Mouse (Mus musculus): ENCODE measurements around the gene Sf3b5. TPM values are rescaled to one million over a fixed set of nuclear protein-coding genes. Genes with fewer than 3 reads are reported as not detected.
"Not testable (repeated sequence)": the region's sequence is repeated elsewhere in the genome, so short reads cannot be mapped to it uniquely, and the experiment has no call there.

Gene Sf3b5
- polyA plus RNA-seq, 1 experiment from 2014 or later = 36.4 TPM

GRCm38 (mm10) chr10:13014026-13014425, 8.9 kb downstream of the Sf3b5 start:
- H3K9ac ChIP-seq = no peak overlapping the region
- no peaks in the 10 kb centered on the region for H3K9me3 ChIP-seq
- no peaks in the 10 kb centered on the region for H3K27me3 ChIP-seq
- no peak overlapping the region for H3K4me2 ChIP-seq (replicated peaks)
- H3K4me3 ChIP-seq = no peak overlapping the region
- peaks cover 9% of the 10 kb centered on the region for H3K36me3 ChIP-seq
- H3K27ac ChIP-seq = no peak overlapping the region
- 70% methylated on average over 7 of the region's 7 CpGs for WGBS
- peaks cover 13% of the 10 kb centered on the region for H3K4me1 ChIP-seq
- ATAC-seq (ENCODE audit: low FRiP score, low read depth) = no peak

GRCm38 (mm10) chr10:13016573-13016972, 11.4 kb downstream of the Sf3b5 start:
- no peaks in the 10 kb centered on the region for H3K4me1 ChIP-seq
- no peak; the same call in 1 of the 2 replicates for ATAC-seq (ENCODE audit: low FRiP score, low read depth)
- H3K27ac ChIP-seq = no peak overlapping the region
- no peak overlapping the region for H3K9ac ChIP-seq
- no peak overlapping the region for H3K4me2 ChIP-seq (replicated peaks)
- H3K9me3 ChIP-seq = no peaks in the 10 kb centered on the region
- no peaks in the 10 kb centered on the region for H3K27me3 ChIP-seq
- H3K36me3 ChIP-seq = no peaks in the 10 kb centered on the region
- no peak overlapping the region for H3K4me3 ChIP-seq
- 24% methylated on average over 4 of the region's 4 CpGs for WGBS

DNA sequence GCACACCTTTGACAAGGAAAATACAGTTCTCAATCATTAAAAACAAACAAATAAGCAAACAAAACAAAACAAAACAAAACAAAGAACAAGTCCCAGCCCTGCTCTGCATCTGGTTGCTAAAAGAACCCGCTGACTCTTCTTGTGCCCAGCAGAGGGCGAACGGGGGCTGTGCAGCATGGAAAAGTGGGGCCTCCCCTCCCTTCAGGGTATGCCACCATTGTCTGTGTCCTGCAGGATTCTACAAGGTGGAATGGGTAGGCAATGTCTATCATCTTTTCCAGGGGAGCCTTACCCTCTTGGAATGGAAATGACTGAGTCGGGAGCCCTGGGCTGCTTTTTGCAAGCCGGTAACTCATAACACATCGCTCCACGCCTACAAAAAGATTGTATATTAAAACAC, 13.4 kb downstream of the Sf3b5 start:
- 60% methylated on average over 7 of the region's 7 CpGs for WGBS
- Histone ChIP-seq H3K9ac (no peak overlapping the region), H3K9me3 (no peaks in the 10 kb centered on the region), H3K36me3 (no peaks in the 10 kb centered on the region), H3K27me3 (no peaks in the 10 kb centered on the region), H3K4me2 (replicated peaks) (no peak overlapping the region), H3K27ac (no peak overlapping the region), H3K4me3 (no peak overlapping the region), H3K4me1 (no peaks in the 10 kb centered on the region)
- 0 out of 2 replicates have a peak, but pooled peaks have one; percentile 24 for ATAC-seq (ENCODE audit: low FRiP score, low read depth)

DNA sequence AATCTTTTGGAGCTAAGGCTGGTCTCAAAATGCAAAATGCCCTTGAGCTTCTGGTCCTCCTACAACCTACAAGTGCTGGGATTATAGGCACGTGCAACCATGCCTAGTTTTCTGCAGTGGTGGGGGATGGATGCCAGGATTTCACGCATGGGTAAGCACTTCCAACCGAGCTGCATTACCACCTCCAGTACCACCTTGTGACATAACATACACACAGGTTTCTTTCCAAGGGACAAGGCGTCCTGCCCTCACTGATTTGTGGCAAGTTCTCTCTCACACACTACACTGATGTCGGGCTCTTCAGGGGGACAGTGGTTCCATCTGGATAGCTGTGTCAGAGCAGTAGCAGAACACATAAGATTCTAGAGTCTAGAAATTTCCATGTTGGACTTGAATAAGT, 13.9 kb downstream of the Sf3b5 start:
- Histone ChIP-seq H3K27ac (no peak overlapping the region), H3K9me3 (no peaks in the 10 kb centered on the region), H3K4me1 (no peaks in the 10 kb centered on the region), H3K27me3 (no peaks in the 10 kb centered on the region), H3K9ac (no peak overlapping the region), H3K36me3 (no peaks in the 10 kb centered on the region), H3K4me3 (no peak overlapping the region), H3K4me2 (replicated peaks) (no peak overlapping the region)
- ATAC-seq (ENCODE audit: low FRiP score, low read depth) = no peak
- WGBS = 82% methylated on average over 5 of the region's 5 CpGs

GRCm38 (mm10) chr10:13022103-13022502, 17.0 kb downstream of the Sf3b5 start:
- no peaks in the 10 kb centered on the region for H3K27me3 ChIP-seq
- H3K27ac ChIP-seq = no peak overlapping the region
- no peaks in the 10 kb centered on the region for H3K4me1 ChIP-seq
- H3K4me2 ChIP-seq (replicated peaks) = no peak overlapping the region
- no peak overlapping the region for H3K9ac ChIP-seq
- H3K4me3 ChIP-seq = no peak overlapping the region
- no peak for ATAC-seq (ENCODE audit: low FRiP score, low read depth)
- no peaks in the 10 kb centered on the region for H3K9me3 ChIP-seq
- H3K36me3 ChIP-seq = no peaks in the 10 kb centered on the region
- WGBS = 87% methylated on average over 4 of the region's 4 CpGs

- not testable (repeated sequence) for ATAC-seq (ENCODE audit: low FRiP score, low read depth); H3K4me2 ChIP-seq (replicated peaks); H3K9me3 ChIP-seq; H3K36me3 ChIP-seq; H3K4me3 ChIP-seq; H3K9ac ChIP-seq; H3K27ac ChIP-seq; H3K27me3 ChIP-seq; H3K4me1 ChIP-seq
- 53% methylated on average over 3 of the region's 3 CpGs for WGBS
Observed at GRCm38 (mm10) chr10:13023985-13024384, 18.8 kb downstream of the Sf3b5 start.

GRCm38 (mm10) chr10:13027702-13028101, 22.6 kb downstream of the Sf3b5 start:
- H3K4me1 ChIP-seq = no peaks in the 10 kb centered on the region
- H3K36me3 ChIP-seq = no peaks in the 10 kb centered on the region
- no peaks in the 10 kb centered on the region for H3K27me3 ChIP-seq
- no peak overlapping the region for H3K4me3 ChIP-seq
- no peak overlapping the region for H3K4me2 ChIP-seq (replicated peaks)
- no peak for ATAC-seq (ENCODE audit: low FRiP score, low read depth)
- H3K9ac ChIP-seq = no peak overlapping the region
- 88% methylated on average over 5 of the region's 5 CpGs for WGBS
- no peak overlapping the region for H3K27ac ChIP-seq
- H3K9me3 ChIP-seq = no peaks in the 10 kb centered on the region

GRCm38 (mm10) chr10:13028215-13028614, 23.1 kb downstream of the Sf3b5 start:
- no peak overlapping the region for H3K4me3 ChIP-seq
- no peaks in the 10 kb centered on the region for H3K27me3 ChIP-seq
- no peaks in the 10 kb centered on the region for H3K9me3 ChIP-seq
- no peak overlapping the region for H3K27ac ChIP-seq
- H3K36me3 ChIP-seq = no peaks in the 10 kb centered on the region
- WGBS = 86% methylated on average over 1 of the region's 1 CpGs
- no peak overlapping the region for H3K4me2 ChIP-seq (replicated peaks)
- no peaks in the 10 kb centered on the region for H3K4me1 ChIP-seq
- no peak for ATAC-seq (ENCODE audit: low FRiP score, low read depth)
- H3K9ac ChIP-seq = no peak overlapping the region

DNA sequence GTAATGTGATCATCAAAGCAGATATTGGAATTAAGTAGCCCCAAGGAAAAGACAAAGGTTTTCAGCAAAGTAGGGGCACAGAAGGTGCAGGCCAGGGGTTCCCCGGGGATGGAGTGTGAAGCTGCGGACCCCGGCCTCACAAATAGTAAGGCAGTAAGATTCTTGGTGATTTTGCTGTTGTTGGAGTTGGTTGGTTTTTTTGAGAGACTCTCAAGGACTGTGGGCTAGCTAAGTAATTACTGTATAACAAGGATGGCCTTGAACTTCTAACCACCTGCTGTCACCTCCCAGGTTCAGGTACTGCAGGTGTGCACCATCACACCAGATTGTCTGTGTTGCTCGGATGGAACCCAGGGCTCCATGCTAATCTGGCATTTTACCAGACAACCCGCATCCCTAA, 24.3 kb downstream of the Sf3b5 start:
- no peaks in the 10 kb centered on the region for H3K9me3 ChIP-seq
- H3K36me3 ChIP-seq = no peaks in the 10 kb centered on the region
- H3K4me3 ChIP-seq = no peak overlapping the region
- H3K27me3 ChIP-seq = no peaks in the 10 kb centered on the region
- 86% methylated on average over 5 of the region's 5 CpGs for WGBS
- H3K4me1 ChIP-seq = no peaks in the 10 kb centered on the region
- H3K4me2 ChIP-seq (replicated peaks) = no peak overlapping the region
- no peak overlapping the region for H3K9ac ChIP-seq
- no peak for ATAC-seq (ENCODE audit: low FRiP score, low read depth)
- no peak overlapping the region for H3K27ac ChIP-seq

- ATAC-seq (ENCODE audit: low FRiP score, low read depth) = no peak
- Histone ChIP-seq H3K27ac (no peak overlapping the region), H3K9me3 (no peaks in the 10 kb centered on the region; the same call in 1 of the 2 replicates), H3K4me3 (no peak overlapping the region), H3K4me2 (replicated peaks) (no peak overlapping the region), H3K9ac (no peak overlapping the region), H3K4me1 (no peaks in the 10 kb centered on the region), H3K27me3 (no peaks in the 10 kb centered on the region), H3K36me3 (no peaks in the 10 kb centered on the region)
- 85% methylated on average over 3 of the region's 3 CpGs for WGBS
Observed at GRCm38 (mm10) chr10:13035270-13035669, 30.1 kb downstream of the Sf3b5 start.

- ATAC-seq (ENCODE audit: low FRiP score, low read depth) = no peak
- no peaks in the 10 kb centered on the region for H3K27me3 ChIP-seq
- no peaks in the 10 kb centered on the region; the same call in 1 of the 2 replicates for H3K9me3 ChIP-seq
- H3K4me1 ChIP-seq = no peaks in the 10 kb centered on the region
- H3K4me2 ChIP-seq (replicated peaks) = no peak overlapping the region
- no peak overlapping the region for H3K4me3 ChIP-seq
- no peak overlapping the region for H3K9ac ChIP-seq
- H3K36me3 ChIP-seq = no peaks in the 10 kb centered on the region
- 81% methylated on average over 5 of the region's 5 CpGs for WGBS
- no peak overlapping the region for H3K27ac ChIP-seq
Observed at GRCm38 (mm10) chr10:13039637-13040174, 34.6 kb downstream of the Sf3b5 start.

DNA sequence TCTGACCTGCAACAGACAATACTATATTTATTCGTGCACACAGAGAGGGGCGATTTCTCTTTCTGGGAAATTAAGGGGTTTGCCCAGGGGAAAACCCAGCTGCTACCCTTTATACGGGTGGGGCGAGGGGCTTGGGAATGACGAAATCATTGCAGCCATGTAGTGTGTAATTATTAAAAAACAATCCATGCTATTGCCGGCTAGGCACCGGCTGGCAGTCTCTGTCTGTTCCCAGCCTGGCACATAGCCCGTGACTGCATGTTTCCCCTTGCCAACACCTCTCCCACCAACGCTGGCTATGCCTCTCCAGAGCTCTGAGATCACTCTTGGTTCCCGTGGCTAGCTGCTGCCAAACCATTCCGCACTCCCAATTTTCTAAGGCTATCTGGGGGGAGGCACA, 39.5 kb downstream of the Sf3b5 start:
- Histone ChIP-seq H3K9me3 (no peaks in the 10 kb centered on the region), H3K4me1 (no peaks in the 10 kb centered on the region), H3K4me3 (no peak overlapping the region), H3K27me3 (no peaks in the 10 kb centered on the region), H3K4me2 (replicated peaks) (no peak overlapping the region), H3K9ac (no peak overlapping the region), H3K36me3 (no peaks in the 10 kb centered on the region), H3K27ac (no peak overlapping the region)
- 87% methylated on average over 11 of the region's 11 CpGs for WGBS
- ATAC-seq (ENCODE audit: low FRiP score, low read depth) = no peak

DNA sequence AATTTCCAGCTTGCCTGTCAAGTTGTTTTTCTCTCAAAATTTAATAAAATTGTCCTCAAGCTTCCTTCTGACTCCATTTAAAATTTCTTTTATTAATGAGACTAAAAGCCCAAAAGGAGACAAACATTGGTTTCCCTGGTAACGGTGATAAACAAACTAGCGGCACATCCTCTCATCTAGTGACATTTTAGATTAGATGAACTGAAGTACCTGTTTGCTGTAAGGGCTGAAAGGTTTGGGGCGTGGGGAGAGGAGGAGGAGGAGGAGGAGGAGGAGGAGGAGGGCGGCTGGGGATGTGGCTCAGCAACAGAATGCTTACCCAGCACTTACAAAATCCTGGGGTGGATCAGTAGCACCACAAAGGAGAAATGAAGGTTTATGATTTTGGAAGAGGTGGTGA, 42.7 kb downstream of the Sf3b5 start:
- Histone ChIP-seq H3K9me3 (no peaks in the 10 kb centered on the region), H3K36me3 (no peaks in the 10 kb centered on the region), H3K9ac (no peak overlapping the region), H3K4me2 (replicated peaks) (no peak overlapping the region), H3K27me3 (no peaks in the 10 kb centered on the region), H3K4me3 (no peak overlapping the region), H3K27ac (no peak overlapping the region), H3K4me1 (no peaks in the 10 kb centered on the region)
- 52% methylated on average over 4 of the region's 4 CpGs for WGBS
- ATAC-seq (ENCODE audit: low FRiP score, low read depth) = no peak
